Mouse (Mus musculus) intestine, embryonic 15.5 days (tissue): ENCODE data around the gene Bcl2l15. TPM values are rescaled to one million over a fixed set of nuclear protein-coding genes. Genes with fewer than 3 reads are reported as not detected.
"Not testable (repeated sequence)": the region's sequence is repeated elsewhere in the genome, so short reads cannot be mapped to it uniquely, and the experiment has no call there.

Source experiments
- ATAC-seq: fragments of 200-750 bp; cut with Nextera tagmentation; 2 replicates; pipeline ENCODE4 v1.8.0; 2017; ENCODE audit warnings: moderate TSS enrichment, moderate library complexity
- H3K27ac ChIP-seq: fragments of 300-500 bp; sonication (generic); 2 replicates; pipeline ENCODE4 v1.5.1; 2015; ENCODE audit warnings: mild to moderate bottlenecking, inconsistent platforms
- H3K27me3 ChIP-seq: fragments of 300-500 bp; sonication (generic); replicated peaks from 2 replicates; pipeline ENCODE4 v1.6.1; 2015; ENCODE audit warnings: inconsistent platforms
- H3K36me3 ChIP-seq: fragments of 300-500 bp; sonication (generic); 2 replicates; pipeline ENCODE4 v1.6.1; 2015; ENCODE audit warnings: inconsistent platforms
- H3K4me1 ChIP-seq: fragments of 300-500 bp; sonication (generic); replicated peaks from 2 replicates; pipeline ENCODE4 v1.6.1; 2015; ENCODE audit warnings: inconsistent platforms
- H3K4me2 ChIP-seq: fragments of 300-500 bp; sonication (generic); replicated peaks from 2 replicates; pipeline ENCODE4 v1.6.1; 2015; ENCODE audit warnings: mild to moderate bottlenecking, inconsistent platforms
- H3K4me3 ChIP-seq: fragments of 300-500 bp; sonication (generic); replicated peaks from 2 replicates; pipeline ENCODE4 v1.5.1; 2015; ENCODE audit warnings: inconsistent platforms
- H3K9ac ChIP-seq: fragments of 300-500 bp; sonication (generic); 2 replicates; pipeline ENCODE4 v1.6.1; 2015; ENCODE audit warnings: inconsistent platforms
- H3K9me3 ChIP-seq: fragments of 300-500 bp; sonication (generic); 2 replicates; pipeline ENCODE4 v1.6.1; 2016; ENCODE audit warnings: inconsistent platforms
- WGBS: fragments of 180-500 bp; shearing (Covaris S2); methylation state at CpG from one replicate; pipeline ENCODE4 v1.1.7; 2015; 5-methylcytosine and 5-hydroxymethylcytosine counted together
- polyA plus RNA-seq: library from polyadenylated mRNA; unstranded; fragments of >200 nt; fragmentation: Nextera tagmentation; extraction: Ambion mirVana; gene quantifications from 2 replicates; pipeline ENCODE4 v1.2.1, GENCODE M21; 2015

Bcl2l15 gene
- 4.4 and 9.1 TPM in 2 replicates for polyA plus RNA-seq

DNA sequence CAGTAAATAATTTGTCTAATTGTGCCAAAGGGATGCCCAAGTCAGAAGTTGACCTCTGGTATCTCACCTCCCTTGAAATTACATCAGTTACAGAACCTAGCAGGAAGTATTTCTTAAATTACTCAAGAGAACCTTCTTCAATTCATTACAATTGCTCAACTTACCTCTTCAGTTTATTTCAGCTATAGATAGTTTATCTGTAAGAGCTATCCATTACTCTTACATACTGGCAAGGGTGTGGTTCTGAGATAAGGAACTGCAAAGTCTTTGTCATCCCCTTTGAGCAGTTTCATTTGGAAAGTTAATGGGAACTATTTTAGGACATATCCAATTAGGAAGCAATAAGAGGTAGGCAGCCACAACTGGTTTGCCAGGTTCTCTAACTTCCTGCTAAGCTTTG is at the start of gene Bcl2l15:
Gene Bcl2l15, plus strand, starts transcription at position 176 of the 400 bp plus-strand sequence.
- H3K27ac ChIP-seq, result no peak within 1 kb of the TSS
- H3K4me2 ChIP-seq, result no peak within 1 kb of the TSS
- H3K9ac ChIP-seq, result no peak within 1 kb of the TSS
- ATAC-seq, result peak; percentile 44; the same call in 1 of the 2 replicates
- no peak within 1 kb of the TSS for H3K4me3 ChIP-seq
- no peaks in the 10 kb centered on the region for H3K9me3 ChIP-seq
- no peaks in the 10 kb centered on the region for H3K4me1 ChIP-seq
- H3K27me3 ChIP-seq, result no peaks in the 10 kb centered on the region
- no peaks in the 10 kb centered on the region for H3K36me3 ChIP-seq

DNA sequence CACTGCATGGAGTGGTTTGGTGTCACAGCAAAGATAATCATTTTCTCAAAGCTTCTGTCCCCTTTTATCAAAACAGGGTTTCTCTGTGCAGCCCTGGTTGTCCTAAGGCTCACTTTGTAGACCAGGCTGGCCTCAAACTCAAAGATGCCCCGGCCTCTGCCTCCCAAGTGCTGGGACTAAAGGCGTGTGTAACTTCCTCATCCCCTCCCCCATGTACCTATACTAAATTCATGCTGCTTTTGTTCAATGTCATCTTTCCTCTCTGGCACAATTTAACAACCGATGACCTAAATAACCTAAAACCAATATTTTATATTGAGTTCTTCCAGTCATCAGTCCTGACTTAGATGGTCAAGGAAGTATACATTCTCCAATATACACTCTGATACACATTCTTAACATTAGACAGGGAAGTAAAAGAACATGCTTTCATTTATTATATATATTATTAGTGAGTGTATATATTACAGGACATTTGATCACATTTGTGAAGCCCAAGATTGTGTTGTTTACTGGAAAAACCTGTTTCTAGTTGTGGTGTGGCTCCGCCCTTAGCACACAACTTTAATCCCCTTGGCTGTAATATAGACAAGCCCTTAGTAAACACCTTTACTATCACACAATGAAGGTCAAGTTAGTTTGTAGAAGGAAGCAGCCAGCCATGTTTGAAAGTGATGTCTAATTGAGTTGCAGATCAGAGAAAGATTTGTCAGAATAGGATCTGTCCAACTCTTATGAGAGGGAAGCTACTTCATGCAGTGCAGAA is 49.4 kb upstream of the Bcl2l15 start:
- 0 out of 2 replicates have a peak, but pooled peaks have one; percentile 42 for ATAC-seq
- 62% methylated on average over 4 of the region's 4 CpGs for WGBS

DNA sequence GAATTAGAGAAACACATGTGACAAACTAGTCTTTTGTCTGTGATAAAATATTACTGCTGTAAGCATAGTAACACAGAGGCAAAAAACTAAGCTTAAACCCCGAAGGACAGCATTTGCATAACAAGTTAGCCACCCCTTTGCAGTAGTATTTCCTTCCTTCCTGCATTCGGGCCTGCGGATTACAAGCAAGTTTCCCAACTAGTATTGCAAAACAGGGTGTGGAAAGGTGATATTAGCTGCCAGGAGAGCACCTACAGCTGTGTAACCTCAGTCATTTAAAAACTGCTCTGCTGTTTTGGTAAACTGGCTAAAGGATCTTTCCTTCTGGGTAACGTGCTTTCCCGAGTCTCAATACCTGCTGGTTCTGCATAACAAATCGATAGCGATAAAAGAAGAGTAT is 45.2 kb upstream of the Bcl2l15 start:
- WGBS, result 65% methylated on average over 7 of the region's 7 CpGs
- no peak overlapping the region for H3K27ac ChIP-seq
- no peak overlapping the region for H3K4me3 ChIP-seq
- no peaks in the 10 kb centered on the region for H3K9me3 ChIP-seq
- H3K9ac ChIP-seq, result no peak overlapping the region
- no peaks in the 10 kb centered on the region for H3K36me3 ChIP-seq
- H3K4me2 ChIP-seq, result no peak overlapping the region
- H3K27me3 ChIP-seq, result no peaks in the 10 kb centered on the region
- no peak for ATAC-seq
- 0 out of 2 replicates have a peak, but pooled peaks cover 6% of the 10 kb centered on the region for H3K4me1 ChIP-seq

More for the DNA sequence above, 49.4 kb upstream of the Bcl2l15 start:
- no peak overlapping the region for H3K4me2 ChIP-seq
- no peak overlapping the region for H3K9ac ChIP-seq
- no peak overlapping the region for H3K4me3 ChIP-seq
- H3K27me3 ChIP-seq, result no peaks in the 10 kb centered on the region
- peaks cover 6% of the 10 kb centered on the region; the same call in 1 of the 2 replicates for H3K4me1 ChIP-seq
- no peaks in the 10 kb centered on the region for H3K9me3 ChIP-seq
- H3K27ac ChIP-seq, result no peak overlapping the region
- peaks cover 1% of the 10 kb centered on the region; the same call in 1 of the 2 replicates for H3K36me3 ChIP-seq

GRCm38 (mm10) chr3:103789096-103789495 is 43.3 kb upstream of the Bcl2l15 start:
- Histone ChIP-seq H3K4me1 (no peaks in the 10 kb centered on the region), H3K9ac (no peak overlapping the region), H3K27me3 (no peaks in the 10 kb centered on the region), H3K9me3 (no peaks in the 10 kb centered on the region), H3K4me3 (peak overlapping the region; percentile 98), H3K27ac (no peak overlapping the region), H3K36me3 (no peaks in the 10 kb centered on the region), H3K4me2 (peak overlapping the region; percentile 69)
- ATAC-seq, result no peak
- 78% methylated on average over 7 of the region's 7 CpGs for WGBS

DNA sequence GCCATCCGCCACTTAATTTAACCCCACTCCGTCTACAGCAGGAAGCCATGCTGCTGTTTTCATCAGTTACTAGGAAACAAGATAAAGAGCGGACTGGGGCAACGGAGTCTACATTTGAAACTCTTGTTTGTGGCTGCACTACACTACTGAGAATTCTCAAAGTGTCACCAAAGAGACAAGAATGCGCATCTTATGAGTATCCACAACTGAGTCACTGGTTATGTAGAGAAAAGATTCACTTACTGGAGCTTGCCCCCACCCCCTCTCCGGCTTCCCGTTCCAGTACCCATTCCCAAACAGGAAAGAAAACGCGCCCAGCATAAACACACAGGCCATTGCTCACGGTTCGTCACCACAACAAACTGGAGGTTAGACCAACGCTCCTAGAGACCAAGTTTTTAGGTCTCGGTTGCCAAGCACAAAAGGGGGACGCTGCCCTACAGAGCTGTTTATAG is 42.5 kb upstream of the Bcl2l15 start:
- Histone ChIP-seq H3K9ac (peak overlapping the region; percentile 97), H3K36me3 (no peaks in the 10 kb centered on the region), H3K4me1 (no peaks in the 10 kb centered on the region), H3K27ac (peak overlapping the region; percentile 91), H3K4me3 (peak overlapping the region; percentile 98), H3K4me2 (peak overlapping the region; percentile 69), H3K27me3 (no peaks in the 10 kb centered on the region), H3K9me3 (no peaks in the 10 kb centered on the region)
- ATAC-seq, result no peak
- WGBS, result under 1% methylated on average over 14 of the region's 14 CpGs

GRCm38 (mm10) chr3:103790346-103791145 is 41.9 kb upstream of the Bcl2l15 start:
- Histone ChIP-seq H3K27ac (peak overlapping the region; percentile 91), H3K9me3 (no peaks in the 10 kb centered on the region), H3K4me3 (peak overlapping the region; percentile 98), H3K9ac (peak overlapping the region; percentile 97), H3K36me3 (no peaks in the 10 kb centered on the region), H3K4me1 (no peaks in the 10 kb centered on the region), H3K4me2 (peak overlapping the region; percentile 69), H3K27me3 (no peaks in the 10 kb centered on the region)
- under 1% methylated on average over 60 of the region's 61 CpGs for WGBS
- peak; percentile 82 for ATAC-seq

DNA sequence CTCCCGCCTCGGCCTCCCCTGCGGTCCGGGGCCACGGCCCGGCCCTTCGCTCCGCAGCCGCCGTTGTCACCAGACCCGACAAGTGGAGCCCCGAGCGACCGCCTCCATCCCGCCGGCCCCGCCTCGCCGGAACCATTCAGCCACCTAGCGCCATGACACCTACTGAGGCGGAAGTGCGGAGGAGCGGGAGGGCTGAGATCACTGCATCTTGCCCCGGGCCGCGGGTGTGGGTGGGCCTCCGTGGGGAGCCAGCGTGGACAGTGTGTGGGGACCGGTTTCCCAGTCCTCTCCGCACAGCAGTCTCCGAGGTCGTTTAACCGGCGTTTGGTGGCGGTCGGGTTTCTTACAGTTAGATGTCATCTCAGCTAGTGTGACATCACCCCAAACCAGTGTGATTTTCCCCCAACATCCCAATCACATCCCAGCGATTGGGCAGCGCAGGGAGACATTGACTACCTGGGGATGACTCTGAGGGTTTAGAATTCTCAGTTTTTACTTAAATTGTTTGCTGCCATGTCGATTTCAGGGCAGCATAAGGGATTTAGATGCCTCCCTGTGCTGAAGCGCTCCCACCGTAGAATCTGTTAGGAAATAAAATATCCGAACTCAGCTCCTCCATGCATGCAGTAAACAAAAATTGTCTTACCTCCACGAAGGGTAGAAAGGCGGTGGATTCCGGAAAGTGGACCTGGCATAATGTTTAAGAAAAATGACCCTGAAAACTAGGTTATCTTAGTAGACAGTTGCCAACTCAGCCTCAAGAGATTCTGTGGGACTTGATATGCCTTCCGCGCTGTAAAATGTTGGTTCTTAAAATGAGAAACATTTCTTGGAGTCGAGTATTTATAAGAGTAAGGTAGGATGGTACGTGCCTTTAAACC is 40.9 kb upstream of the Bcl2l15 start, which contains the start of gene Hipk1:
Gene Hipk1, minus strand, starts transcription at position 334 of the 881 bp plus-strand sequence.
- peak within 1 kb of the TSS; percentile 69 for H3K4me2 ChIP-seq
- peak; percentile 97 for ATAC-seq

DNA sequence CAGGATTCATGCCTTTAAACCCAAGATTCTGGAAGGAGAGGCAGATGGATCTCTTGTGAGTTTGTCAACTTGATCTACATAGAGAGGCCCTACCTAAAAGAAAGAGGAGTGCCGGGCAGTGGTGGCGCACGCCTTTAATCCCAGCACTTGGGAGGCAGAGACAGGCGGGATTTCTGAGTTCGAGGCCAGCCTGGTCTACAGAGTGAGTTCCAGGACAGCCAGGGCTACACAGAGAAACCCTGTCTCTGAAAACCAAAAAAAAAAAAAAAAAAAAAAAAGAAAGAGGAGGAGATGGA is 40.3 kb upstream of the Bcl2l15 start:
- H3K36me3 ChIP-seq, H3K4me1 ChIP-seq, H3K27ac ChIP-seq, H3K9me3 ChIP-seq, H3K27me3 ChIP-seq, H3K4me3 ChIP-seq, ATAC-seq, H3K9ac ChIP-seq: not testable (repeated sequence)
- peak overlapping the region; percentile 69 for H3K4me2 ChIP-seq
- 79% methylated on average over 5 of the region's 5 CpGs for WGBS

More for the DNA sequence above, 40.9 kb upstream of the Bcl2l15 start, which contains the start of gene Hipk1:
- H3K27me3 ChIP-seq, result no peaks in the 10 kb centered on the region
- H3K9me3 ChIP-seq, result no peaks in the 10 kb centered on the region
- peak within 1 kb of the TSS; percentile 91 for H3K27ac ChIP-seq
- 9% methylated on average over 49 of the region's 49 CpGs for whole genome bisulfite sequencing
- peak within 1 kb of the TSS; percentile 97 for H3K9ac ChIP-seq
- H3K36me3 ChIP-seq, result no peaks in the 10 kb centered on the region
- peak within 1 kb of the TSS; percentile 98 for H3K4me3 ChIP-seq
- H3K4me1 ChIP-seq, result no peaks in the 10 kb centered on the region

DNA sequence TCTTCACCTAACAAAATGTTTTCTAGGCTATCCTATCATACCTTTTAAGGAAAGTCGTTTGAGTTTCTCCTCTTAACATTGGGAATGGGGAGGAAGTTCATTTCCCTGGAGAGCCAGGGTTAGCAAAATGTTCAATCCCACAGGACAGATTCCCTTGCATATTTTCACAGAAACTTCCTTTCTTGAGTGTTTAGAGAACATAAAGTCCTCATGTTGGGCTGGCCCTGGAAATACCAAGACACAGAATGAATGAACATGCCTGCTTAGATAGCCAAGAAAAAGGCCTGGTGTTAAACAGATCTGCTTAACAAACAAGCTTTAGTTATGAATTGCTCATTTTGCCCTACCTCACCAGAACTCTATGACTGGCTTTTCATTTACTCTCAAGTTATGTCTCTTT is 39.8 kb upstream of the Bcl2l15 start:
- Histone ChIP-seq H3K4me2 (no peak overlapping the region), H3K36me3 (no peaks in the 10 kb centered on the region), H3K9ac (no peak overlapping the region), H3K4me1 (no peaks in the 10 kb centered on the region), H3K4me3 (no peak overlapping the region), H3K27ac (no peak overlapping the region), H3K27me3 (no peaks in the 10 kb centered on the region), H3K9me3 (no peaks in the 10 kb centered on the region)
- WGBS, result 70% methylated on average over 1 of the region's 1 CpGs
- ATAC-seq, result no peak

DNA sequence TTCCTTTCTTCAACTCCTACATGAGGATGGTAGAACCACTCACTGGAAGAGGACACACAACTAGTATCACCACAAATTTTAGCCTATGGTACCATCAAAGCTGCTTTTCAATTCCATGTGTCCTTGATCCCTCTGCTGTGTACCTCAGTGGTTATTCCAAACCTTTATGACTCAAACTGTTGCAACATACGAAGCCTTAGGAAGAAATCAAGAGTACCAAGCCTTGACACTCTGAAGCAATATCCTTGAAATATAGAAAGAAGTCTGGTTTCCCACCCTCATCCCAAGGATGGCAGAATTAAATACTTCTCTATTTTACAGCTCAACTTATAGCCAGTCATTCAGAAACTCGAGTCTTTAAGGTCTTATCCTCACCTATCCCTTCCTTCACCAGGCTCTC is 36.0 kb upstream of the Bcl2l15 start:
- Histone ChIP-seq H3K27me3 (no peaks in the 10 kb centered on the region; the same call in 1 of the 2 replicates), H3K27ac (no peak overlapping the region), H3K4me2 (no peak overlapping the region), H3K4me3 (no peak overlapping the region), H3K9me3 (no peaks in the 10 kb centered on the region), H3K9ac (no peak overlapping the region), H3K4me1 (no peaks in the 10 kb centered on the region), H3K36me3 (no peaks in the 10 kb centered on the region)
- 63% methylated on average over 2 of the region's 2 CpGs for WGBS
- ATAC-seq, result no peak

DNA sequence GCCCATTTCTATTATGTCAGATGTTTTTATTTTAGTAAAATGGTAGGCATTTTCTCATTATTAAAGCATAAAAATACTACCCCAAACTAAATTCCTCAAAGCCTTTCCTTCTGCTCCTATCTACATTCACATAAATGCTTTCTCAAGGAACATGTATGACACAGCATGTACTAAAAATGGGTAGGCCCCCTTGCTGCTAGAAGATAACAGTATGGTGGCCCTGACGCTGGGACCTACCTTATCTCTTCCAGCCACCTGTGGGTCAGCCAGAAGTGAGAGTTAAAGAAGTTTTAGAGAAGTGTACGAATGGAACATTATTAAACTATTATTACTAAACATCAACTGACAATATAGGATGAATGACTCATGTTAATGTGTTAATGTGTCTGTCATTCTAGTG is 32.9 kb upstream of the Bcl2l15 start:
- no peak overlapping the region for H3K27ac ChIP-seq
- no peak overlapping the region for H3K9ac ChIP-seq
- WGBS, result 69% methylated on average over 2 of the region's 2 CpGs
- peaks cover 12% of the 10 kb centered on the region; the same call in 1 of the 2 replicates for H3K36me3 ChIP-seq
- no peak overlapping the region for H3K4me3 ChIP-seq
- peak; percentile 43; the same call in 1 of the 2 replicates for ATAC-seq
- H3K4me1 ChIP-seq, result peaks cover 8% of the 10 kb centered on the region
- no peaks in the 10 kb centered on the region for H3K9me3 ChIP-seq
- no peaks in the 10 kb centered on the region; the same call in 1 of the 2 replicates for H3K27me3 ChIP-seq
- H3K4me2 ChIP-seq, result no peak overlapping the region
